Mouse (Mus musculus) spleen, postnatal 10 days (tissue): ENCODE measurements at regions not wholly inside any gene's neighbourhood (a gene's known extent, or its start where the extent isn't known, plus 50 kb on each side); places are given as distances from the start of the nearest gene placed in this dataset.

Experiments
- DNase-seq, 2 experiments: peaks; one replicate each; pipeline ENCODE4 v3.0.0; 2021 to 2022; ENCODE audit warnings: low spot score in 2 of 2

DNA sequence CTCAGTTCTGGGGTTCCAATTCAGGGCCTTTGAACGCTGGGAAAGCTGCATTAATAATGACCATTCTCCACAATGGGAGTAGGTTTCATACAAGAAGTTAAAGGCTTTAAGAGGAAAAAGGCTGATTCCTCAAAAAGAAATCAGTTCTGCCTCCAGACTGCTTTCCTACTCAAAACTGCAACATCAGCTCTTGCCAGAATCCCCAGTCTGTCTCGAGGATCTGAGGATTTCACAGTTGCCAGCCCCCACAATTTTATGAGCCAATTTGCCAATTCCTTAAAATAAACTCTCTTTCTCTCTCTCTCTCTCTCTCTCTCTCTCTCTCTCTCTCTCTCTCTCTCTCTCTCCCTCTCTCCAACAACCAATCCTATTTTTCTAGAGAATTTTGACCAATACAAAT, 51.3 kb upstream of the Nhs start:
- DNase-seq: no peak
